Mouse (Mus musculus) heart, embryonic 10.5 days (tissue): ENCODE data around the gene Gcsam. TPM values are rescaled to one million over a fixed set of nuclear protein-coding genes. Genes with fewer than 3 reads are reported as not detected.
A peak's percentile ranks its signal among the peaks of the same experiment; 100 is the strongest.

Experiments
- DNase-seq: peaks from one replicate; pipeline ENCODE4 v3.0.0-alpha.2; 2017; ENCODE audit warnings: low spot score
- H3K27ac ChIP-seq: fragments of 300-500 bp; sonication (generic); 2 replicates; pipeline ENCODE4 v1.5.1; 2016; ENCODE audit warnings: mild to moderate bottlenecking
- H3K27me3 ChIP-seq: fragments of 300-500 bp; sonication (generic); 2 replicates; pipeline ENCODE4 v1.6.1; 2016; ENCODE audit warnings: mild to moderate bottlenecking; ENCODE audit not compliant: poor library complexity, insufficient read depth, severe bottlenecking
- H3K36me3 ChIP-seq: fragments of 300-500 bp; sonication (generic); 2 replicates; pipeline ENCODE4 v1.6.1; 2016; ENCODE audit warnings: mild to moderate bottlenecking, moderate library complexity
- H3K4me1 ChIP-seq: fragments of 300-500 bp; sonication (generic); 2 replicates; pipeline ENCODE4 v1.6.1; 2016; ENCODE audit warnings: mild to moderate bottlenecking
- H3K4me3 ChIP-seq: fragments of 300-500 bp; sonication (generic); 2 replicates; pipeline ENCODE4 v1.5.1; 2016; ENCODE audit warnings: mild to moderate bottlenecking, moderate library complexity
- H3K9me3 ChIP-seq: fragments of 300-500 bp; sonication (generic); 2 replicates; pipeline ENCODE4 v1.6.1; 2016; ENCODE audit warnings: mild to moderate bottlenecking, moderate library complexity
- WGBS: fragments of 180-500 bp; shearing (Covaris S2); methylation state at CpG from one replicate; pipeline ENCODE4 v1.1.7; 2016; 5-methylcytosine and 5-hydroxymethylcytosine counted together
- polyA plus RNA-seq: library from polyadenylated mRNA; unstranded; fragments of >200 nt; fragmentation: Nextera tagmentation; extraction: Ambion mirVana; gene quantifications from 2 replicates; pipeline ENCODE4 v1.2.1, GENCODE M21; 2016

The Gcsam gene
- polyA plus RNA-seq, 1 experiment from 2014 or later: 0.28 TPM

- DNase-seq: no peak
- Histone ChIP-seq H3K4me3 (peak overlapping the region; percentile 61), H3K27ac (no peak overlapping the region), H3K4me1 (peaks cover 15% of the 10 kb centered on the region), H3K27me3 (peaks cover 15% of the 10 kb centered on the region), H3K36me3 (no peaks in the 10 kb centered on the region), H3K9me3 (no peaks in the 10 kb centered on the region)
- WGBS: 63% methylated on average over 9 of the region's 9 CpGs
These were observed 44.3 kb downstream of the Gcsam start for GRCm38 (mm10) chr16:45654465-45654864.

- Histone ChIP-seq H3K4me3 (no peak overlapping the region), H3K9me3 (no peaks in the 10 kb centered on the region), H3K27me3 (peaks cover 15% of the 10 kb centered on the region), H3K4me1 (peaks cover 15% of the 10 kb centered on the region), H3K36me3 (no peaks in the 10 kb centered on the region), H3K27ac (no peak overlapping the region)
- no peak for DNase-seq
- WGBS: 86% methylated on average over 12 of the region's 12 CpGs
These were observed 47.5 kb downstream of the Gcsam start for GRCm38 (mm10) chr16:45657574-45658159.

- no peak for DNase-seq
- H3K27me3 ChIP-seq: peaks cover 15% of the 10 kb centered on the region
- peaks cover 10% of the 10 kb centered on the region for H3K4me1 ChIP-seq
- no peaks in the 10 kb centered on the region for H3K36me3 ChIP-seq
- H3K9me3 ChIP-seq: no peaks in the 10 kb centered on the region
- no peak overlapping the region for H3K27ac ChIP-seq
- no peak overlapping the region for H3K4me3 ChIP-seq
- 93% methylated on average over 1 of the region's 1 CpGs for WGBS
These were observed 48.1 kb downstream of the Gcsam start for GRCm38 (mm10) chr16:45658248-45658647.

GRCm38 (mm10) chr16:45659596-45659995 lies 49.4 kb downstream of the Gcsam start:
- no peak for DNase-seq
- Histone ChIP-seq H3K4me3 (no peak overlapping the region), H3K4me1 (no peaks in the 10 kb centered on the region), H3K9me3 (no peaks in the 10 kb centered on the region), H3K27ac (no peak overlapping the region), H3K27me3 (peaks cover 4% of the 10 kb centered on the region), H3K36me3 (no peaks in the 10 kb centered on the region)
- 85% methylated on average over 4 of the region's 4 CpGs for WGBS

GRCm38 (mm10) chr16:45662381-45662780 lies 52.2 kb downstream of the Gcsam start:
- Histone ChIP-seq H3K27me3 (no peaks in the 10 kb centered on the region), H3K36me3 (no peaks in the 10 kb centered on the region), H3K9me3 (no peaks in the 10 kb centered on the region), H3K27ac (no peak overlapping the region), H3K4me1 (no peaks in the 10 kb centered on the region), H3K4me3 (no peak overlapping the region)
- no peak for DNase-seq

- DNase-seq: no peak
- no peaks in the 10 kb centered on the region for H3K27me3 ChIP-seq
- H3K4me1 ChIP-seq: no peaks in the 10 kb centered on the region
- no peak overlapping the region for H3K27ac ChIP-seq
- no peaks in the 10 kb centered on the region for H3K36me3 ChIP-seq
- WGBS: 59% methylated on average over 2 of the region's 2 CpGs
- H3K4me3 ChIP-seq: no peak overlapping the region
- no peaks in the 10 kb centered on the region for H3K9me3 ChIP-seq
These were observed 56.0 kb downstream of the Gcsam start for GRCm38 (mm10) chr16:45666136-45666535.

- Histone ChIP-seq H3K36me3 (no peaks in the 10 kb centered on the region), H3K4me3 (no peak overlapping the region), H3K4me1 (no peaks in the 10 kb centered on the region), H3K9me3 (no peaks in the 10 kb centered on the region), H3K27ac (no peak overlapping the region), H3K27me3 (no peaks in the 10 kb centered on the region)
- 45% methylated on average over 3 of the region's 3 CpGs for WGBS
- no peak for DNase-seq
These were observed 58.0 kb downstream of the Gcsam start for GRCm38 (mm10) chr16:45668178-45668577.

GRCm38 (mm10) chr16:45670005-45670404 lies 59.8 kb downstream of the Gcsam start:
- 77% methylated on average over 4 of the region's 4 CpGs for WGBS
- no peak overlapping the region for H3K4me3 ChIP-seq
- H3K4me1 ChIP-seq: no peaks in the 10 kb centered on the region
- DNase-seq: no peak
- no peaks in the 10 kb centered on the region for H3K36me3 ChIP-seq
- no peaks in the 10 kb centered on the region for H3K27me3 ChIP-seq
- H3K27ac ChIP-seq: no peak overlapping the region
- H3K9me3 ChIP-seq: no peaks in the 10 kb centered on the region

Other genes starting within 250 kb of the Gcsam start
- gene Cd200, start 201.3 kb upstream of the Gcsam start, polyA plus RNA-seq: 4.2 and 6.1 TPM in 2 replicates
- not detected in 2 replicates for gene Gm609, start 117.4 kb upstream of the Gcsam start, polyA plus RNA-seq
- gene Gm17783, start 78.3 kb upstream of the Gcsam start, polyA plus RNA-seq: not detected in 2 replicates
- not detected in 2 replicates for gene Slc9c1, start 75.1 kb upstream of the Gcsam start, polyA plus RNA-seq
- gene BC016579, start 43.7 kb downstream of the Gcsam start, polyA plus RNA-seq: 0.15 and 0.29 TPM in 2 replicates
- gene Tmprss7, start 83.3 kb downstream of the Gcsam start, polyA plus RNA-seq: 0.12 TPM in 1 of 2 replicates, not detected in the other
- gene Tagln3, start 114.2 kb downstream of the Gcsam start, polyA plus RNA-seq: 23.3 and 24.1 TPM in 2 replicates
- gene Abhd10, start 132.6 kb downstream of the Gcsam start, polyA plus RNA-seq: 31.4 and 34.1 TPM in 2 replicates